Mouse (Mus musculus) ES-Bruce4 (cell line): ENCODE measurements around the gene Rprd2.
"Not testable (repeated sequence)": the region's sequence is repeated elsewhere in the genome, so short reads cannot be mapped to it uniquely, and the experiment has no call there.

Experiments used
- CTCF ChIP-seq: IDR thresholded peaks from one replicate; pipeline ENCODE4 v1.8.1; 2011; ENCODE audit warnings: low read depth, low read length
- EP300 ChIP-seq: IDR thresholded peaks from 2 replicates; pipeline ENCODE4 v1.6.1; 2011; ENCODE audit warnings: low read depth, low read length; ENCODE audit not compliant: insufficient read depth

DNA sequence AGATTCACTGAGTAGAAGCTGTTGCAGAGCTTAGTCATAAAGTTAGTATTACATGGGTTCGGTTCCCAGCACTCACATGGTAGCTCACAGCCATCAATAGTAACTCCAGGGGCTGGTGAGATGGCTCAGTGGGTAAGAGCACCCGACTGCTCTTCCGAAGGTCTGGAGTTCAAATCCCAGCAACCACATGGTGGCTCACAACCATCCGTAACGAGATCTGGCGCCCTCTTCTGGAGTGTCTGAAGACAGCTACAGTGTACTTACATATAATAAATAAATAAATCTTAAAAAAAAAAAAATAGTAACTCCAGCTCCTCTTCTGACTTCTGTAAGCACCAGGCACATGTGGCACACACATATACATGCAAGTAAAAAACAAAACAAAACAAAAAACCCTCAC lies 11.0 kb downstream of the Rprd2 start:
- TF ChIP-seq CTCF, EP300: not testable (repeated sequence)
